Mouse (Mus musculus) heart, embryonic 15.5 days (tissue): ENCODE data around the gene Abcc1. TPM values are rescaled to one million over a fixed set of nuclear protein-coding genes. Genes with fewer than 3 reads are reported as not detected.

Experiments
- ATAC-seq: fragments of 200-750 bp; cut with Nextera tagmentation; replicated peaks from 2 replicates; pipeline ENCODE4 v1.8.0; 2017; ENCODE audit warnings: low read depth, moderate TSS enrichment; ENCODE audit not compliant: insufficient number of reproducible peaks, insufficient read depth, low FRiP score
- H3K27ac ChIP-seq: fragments of 300-500 bp; sonication (generic); 2 replicates; pipeline ENCODE4 v1.5.1; 2015; ENCODE audit warnings: mild to moderate bottlenecking, inconsistent platforms
- H3K27me3 ChIP-seq: fragments of 300-500 bp; sonication (generic); 2 replicates; pipeline ENCODE4 v1.6.1; 2015; ENCODE audit warnings: inconsistent platforms
- H3K36me3 ChIP-seq: fragments of 300-500 bp; sonication (generic); 2 replicates; pipeline ENCODE4 v1.6.1; 2015; ENCODE audit warnings: mild to moderate bottlenecking, inconsistent platforms
- H3K4me1 ChIP-seq: fragments of 300-500 bp; sonication (generic); replicated peaks from 2 replicates; pipeline ENCODE4 v1.6.1; 2015; ENCODE audit warnings: inconsistent platforms
- H3K4me2 ChIP-seq: fragments of 300-500 bp; sonication (generic); 2 replicates; pipeline ENCODE4 v1.6.1; 2015; ENCODE audit warnings: inconsistent platforms, mild to moderate bottlenecking, moderate library complexity
- H3K4me3 ChIP-seq: fragments of 300-500 bp; sonication (generic); 2 replicates; pipeline ENCODE4 v1.5.1; 2015; ENCODE audit warnings: mild to moderate bottlenecking, inconsistent platforms
- H3K9ac ChIP-seq: fragments of 300-500 bp; sonication (generic); 2 replicates; pipeline ENCODE4 v1.6.1; 2015; ENCODE audit warnings: mild to moderate bottlenecking, inconsistent platforms
- H3K9me3 ChIP-seq: fragments of 300-500 bp; sonication (generic); replicated peaks from 2 replicates; pipeline ENCODE4 v1.6.1; 2016; ENCODE audit warnings: inconsistent platforms
- WGBS: fragments of 180-500 bp; shearing (Covaris S2); methylation state at CpG from one replicate; pipeline ENCODE4 v1.1.7; 2015; ENCODE audit warnings: mixed read lengths; 5-methylcytosine and 5-hydroxymethylcytosine counted together
- polyA plus RNA-seq: library from polyadenylated mRNA; unstranded; fragments of >200 nt; fragmentation: Nextera tagmentation; extraction: Ambion mirVana; gene quantifications from 2 replicates; pipeline ENCODE4 v1.2.1, GENCODE M21; 2015

Gene Abcc1
- polyA plus RNA-seq, 1 experiment from 2014 or later, result 2.8 TPM

- H3K36me3 ChIP-seq, result no peaks in the 10 kb centered on the region
- no peaks in the 10 kb centered on the region for H3K9me3 ChIP-seq
- H3K27ac ChIP-seq, result peak overlapping the region; percentile 1; the same call in 1 of the 2 replicates
- H3K27me3 ChIP-seq, result no peaks in the 10 kb centered on the region
- H3K4me1 ChIP-seq, result peaks cover 8% of the 10 kb centered on the region
- 65% methylated on average over 2 of the region's 2 CpGs for WGBS
- H3K4me2 ChIP-seq, result no peak overlapping the region
- H3K4me3 ChIP-seq, result no peak overlapping the region
- no peak overlapping the region for H3K9ac ChIP-seq
- no peak; the same call in 1 of the 2 replicates for ATAC-seq
Measured at GRCm38 (mm10) chr16:14377321-14377720, 16.0 kb downstream of the Abcc1 start.

GRCm38 (mm10) chr16:14378654-14379053 is 17.3 kb downstream of the Abcc1 start:
- Histone ChIP-seq H3K36me3 (no peaks in the 10 kb centered on the region), H3K27ac (no peak overlapping the region), H3K4me1 (0 out of 2 replicates have a peak, but pooled peaks cover 3% of the 10 kb centered on the region), H3K4me2 (no peak overlapping the region), H3K4me3 (no peak overlapping the region), H3K27me3 (no peaks in the 10 kb centered on the region), H3K9me3 (no peaks in the 10 kb centered on the region), H3K9ac (no peak overlapping the region)
- ATAC-seq, result no peak
- 53% methylated on average over 5 of the region's 5 CpGs for WGBS

DNA sequence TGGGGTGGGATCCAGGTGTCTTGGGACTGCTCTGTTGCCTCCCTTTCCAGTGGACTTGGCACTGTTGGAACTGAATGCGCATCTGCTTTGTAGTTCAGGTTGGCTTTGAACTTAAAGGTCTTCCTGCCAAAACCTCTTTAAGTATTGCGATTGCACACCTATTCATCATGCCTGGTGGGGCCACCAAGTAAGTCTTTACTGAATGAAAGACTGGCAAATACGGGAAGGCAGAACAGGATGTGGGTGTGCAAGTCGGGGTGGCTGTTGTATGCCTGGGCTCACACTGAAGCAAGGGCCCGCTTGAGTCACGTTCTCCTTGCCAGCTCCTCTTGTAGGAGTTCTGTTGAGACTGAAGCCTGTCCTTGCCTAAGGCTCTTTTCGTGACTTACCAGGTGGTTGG is 18.5 kb downstream of the Abcc1 start:
- ATAC-seq, result no peak
- Histone ChIP-seq H3K9ac (no peak overlapping the region), H3K9me3 (no peaks in the 10 kb centered on the region), H3K4me2 (no peak overlapping the region), H3K27ac (no peak overlapping the region), H3K4me3 (no peak overlapping the region), H3K4me1 (0 out of 2 replicates have a peak, but pooled peaks cover 3% of the 10 kb centered on the region), H3K27me3 (no peaks in the 10 kb centered on the region), H3K36me3 (no peaks in the 10 kb centered on the region)
- 80% methylated on average over 7 of the region's 7 CpGs for WGBS

DNA sequence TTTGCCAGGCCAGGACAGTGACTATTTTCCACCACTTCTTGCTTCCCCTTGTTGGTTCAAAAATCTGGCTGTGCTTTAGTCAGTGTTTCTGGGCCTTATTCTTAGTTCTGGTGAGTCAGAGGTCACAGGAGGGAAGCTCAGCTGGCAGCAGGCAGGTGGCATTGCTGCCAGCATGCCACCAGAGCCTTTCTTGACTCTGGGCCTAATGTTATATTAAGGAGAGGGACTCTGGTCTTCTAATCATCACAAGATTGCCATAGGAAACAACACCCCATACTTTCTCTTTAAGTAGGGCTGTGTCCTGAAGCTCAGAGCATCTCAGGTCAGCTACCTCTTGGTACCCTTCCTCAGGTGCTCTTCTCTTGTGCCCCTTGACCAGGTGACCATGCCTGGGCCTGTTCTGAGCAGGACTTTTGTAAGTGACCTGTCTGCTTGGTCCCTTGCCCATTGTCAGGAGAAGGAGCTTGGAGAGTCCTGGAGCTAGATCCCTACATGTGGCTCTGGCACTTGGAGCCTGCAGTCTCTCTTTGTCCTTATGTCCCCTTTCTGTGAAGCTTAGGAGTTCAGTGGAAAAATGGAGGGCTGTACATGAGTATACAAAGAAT is 19.8 kb downstream of the Abcc1 start:
- Histone ChIP-seq H3K9me3 (no peaks in the 10 kb centered on the region), H3K4me1 (0 out of 2 replicates have a peak, but pooled peaks cover 3% of the 10 kb centered on the region), H3K9ac (no peak overlapping the region), H3K27ac (no peak overlapping the region), H3K27me3 (no peaks in the 10 kb centered on the region; the same call in 1 of the 2 replicates), H3K4me2 (no peak overlapping the region), H3K36me3 (no peaks in the 10 kb centered on the region), H3K4me3 (no peak overlapping the region)
- ATAC-seq, result no peak

GRCm38 (mm10) chr16:14399303-14399702 is 37.9 kb downstream of the Abcc1 start:
- no peak for ATAC-seq
- no peak overlapping the region for H3K27ac ChIP-seq
- H3K4me3 ChIP-seq, result no peak overlapping the region
- no peak overlapping the region for H3K9ac ChIP-seq
- H3K4me1 ChIP-seq, result no peaks in the 10 kb centered on the region
- no peaks in the 10 kb centered on the region for H3K9me3 ChIP-seq
- H3K4me2 ChIP-seq, result no peak overlapping the region
- WGBS, result 87% methylated on average over 4 of the region's 4 CpGs
- H3K36me3 ChIP-seq, result no peaks in the 10 kb centered on the region
- H3K27me3 ChIP-seq, result no peaks in the 10 kb centered on the region

GRCm38 (mm10) chr16:14403507-14403906 is 42.1 kb downstream of the Abcc1 start:
- H3K27ac ChIP-seq, result no peak overlapping the region
- no peak for ATAC-seq
- 73% methylated on average over 2 of the region's 2 CpGs for WGBS
- H3K4me3 ChIP-seq, result no peak overlapping the region
- no peaks in the 10 kb centered on the region for H3K4me1 ChIP-seq
- H3K9ac ChIP-seq, result no peak overlapping the region
- H3K4me2 ChIP-seq, result no peak overlapping the region
- no peaks in the 10 kb centered on the region for H3K9me3 ChIP-seq
- no peaks in the 10 kb centered on the region for H3K36me3 ChIP-seq
- H3K27me3 ChIP-seq, result no peaks in the 10 kb centered on the region

DNA sequence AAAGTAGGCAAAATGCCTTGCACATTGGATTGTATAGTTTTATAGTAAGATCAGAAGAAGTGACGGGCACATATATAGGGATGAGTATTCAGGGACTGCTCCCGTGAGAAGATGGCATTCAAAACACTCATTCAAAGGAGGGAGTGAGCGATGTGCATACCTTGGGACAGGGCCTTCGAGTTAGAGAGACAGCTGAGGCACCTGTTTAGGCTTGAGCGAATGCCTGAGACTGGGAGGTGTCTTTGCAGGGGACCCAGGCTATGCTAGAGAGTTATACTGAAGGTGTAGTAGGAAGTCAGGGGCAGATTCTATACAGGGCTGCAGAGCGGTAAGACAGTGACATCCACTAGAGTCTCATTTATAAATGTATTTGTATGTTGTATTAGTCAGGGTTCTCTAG is 44.3 kb downstream of the Abcc1 start:
- Histone ChIP-seq H3K9me3 (no peaks in the 10 kb centered on the region), H3K27ac (no peak overlapping the region), H3K27me3 (no peaks in the 10 kb centered on the region), H3K4me1 (no peaks in the 10 kb centered on the region), H3K4me2 (no peak overlapping the region), H3K36me3 (no peaks in the 10 kb centered on the region), H3K4me3 (no peak overlapping the region), H3K9ac (no peak overlapping the region)
- whole genome bisulfite sequencing, result 87% methylated on average over 6 of the region's 6 CpGs
- ATAC-seq, result no peak

- Histone ChIP-seq H3K4me3 (no peak overlapping the region), H3K4me1 (no peaks in the 10 kb centered on the region), H3K4me2 (no peak overlapping the region), H3K36me3 (no peaks in the 10 kb centered on the region), H3K9me3 (no peaks in the 10 kb centered on the region), H3K27me3 (no peaks in the 10 kb centered on the region), H3K9ac (no peak overlapping the region), H3K27ac (no peak overlapping the region)
- 75% methylated on average over 2 of the region's 2 CpGs for WGBS
- no peak for ATAC-seq
Measured at GRCm38 (mm10) chr16:14409124-14409523, 47.8 kb downstream of the Abcc1 start.

GRCm38 (mm10) chr16:14409776-14410175 is 48.4 kb downstream of the Abcc1 start:
- Histone ChIP-seq H3K4me2 (no peak overlapping the region), H3K36me3 (no peaks in the 10 kb centered on the region), H3K9me3 (no peaks in the 10 kb centered on the region), H3K4me3 (no peak overlapping the region), H3K27ac (no peak overlapping the region), H3K27me3 (no peaks in the 10 kb centered on the region), H3K4me1 (no peaks in the 10 kb centered on the region), H3K9ac (no peak overlapping the region)
- ATAC-seq, result no peak
- 69% methylated on average over 3 of the region's 3 CpGs for WGBS

DNA sequence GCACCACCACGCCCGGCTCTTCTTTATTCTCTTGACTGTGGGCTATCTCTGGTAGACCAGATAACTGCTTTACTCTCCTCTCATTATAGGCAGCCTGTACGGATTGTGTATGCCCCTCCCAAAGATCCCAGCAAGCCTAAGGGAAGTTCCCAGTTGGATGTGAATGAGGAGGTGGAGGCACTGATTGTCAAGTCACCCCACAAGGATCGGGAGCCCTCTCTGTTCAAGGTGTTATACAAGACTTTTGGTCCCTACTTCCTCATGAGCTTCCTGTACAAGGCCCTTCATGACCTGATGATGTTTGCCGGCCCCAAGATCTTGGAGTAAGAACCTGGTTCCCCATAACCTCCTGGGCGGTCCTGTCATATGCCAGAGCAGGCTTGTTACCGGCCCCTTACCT is 49.3 kb downstream of the Abcc1 start:
- Histone ChIP-seq H3K36me3 (no peaks in the 10 kb centered on the region), H3K27me3 (no peaks in the 10 kb centered on the region), H3K4me3 (no peak overlapping the region), H3K9ac (no peak overlapping the region), H3K27ac (no peak overlapping the region), H3K4me1 (no peaks in the 10 kb centered on the region), H3K4me2 (no peak overlapping the region), H3K9me3 (no peaks in the 10 kb centered on the region)
- ATAC-seq, result no peak
- 87% methylated on average over 7 of the region's 7 CpGs for WGBS

GRCm38 (mm10) chr16:14411156-14411555 is 49.8 kb downstream of the Abcc1 start:
- H3K27ac ChIP-seq, result no peak overlapping the region
- WGBS, result 84% methylated on average over 7 of the region's 7 CpGs
- H3K27me3 ChIP-seq, result no peaks in the 10 kb centered on the region
- ATAC-seq, result no peak
- no peak overlapping the region for H3K4me2 ChIP-seq
- H3K36me3 ChIP-seq, result no peaks in the 10 kb centered on the region
- H3K9ac ChIP-seq, result no peak overlapping the region
- no peaks in the 10 kb centered on the region for H3K4me1 ChIP-seq
- H3K9me3 ChIP-seq, result no peaks in the 10 kb centered on the region
- H3K4me3 ChIP-seq, result no peak overlapping the region

- 91% methylated on average over 5 of the region's 5 CpGs for WGBS
- Histone ChIP-seq H3K27me3 (no peaks in the 10 kb centered on the region), H3K4me3 (no peak overlapping the region), H3K27ac (no peak overlapping the region), H3K9ac (no peak overlapping the region), H3K9me3 (no peaks in the 10 kb centered on the region), H3K36me3 (no peaks in the 10 kb centered on the region), H3K4me1 (no peaks in the 10 kb centered on the region), H3K4me2 (no peak overlapping the region)
- ATAC-seq, result no peak
Measured at GRCm38 (mm10) chr16:14412551-14412950, 51.2 kb downstream of the Abcc1 start.
